Comparison of ENCODE assay signal across 9 mouse cellular contexts in the genomic region with DNA sequence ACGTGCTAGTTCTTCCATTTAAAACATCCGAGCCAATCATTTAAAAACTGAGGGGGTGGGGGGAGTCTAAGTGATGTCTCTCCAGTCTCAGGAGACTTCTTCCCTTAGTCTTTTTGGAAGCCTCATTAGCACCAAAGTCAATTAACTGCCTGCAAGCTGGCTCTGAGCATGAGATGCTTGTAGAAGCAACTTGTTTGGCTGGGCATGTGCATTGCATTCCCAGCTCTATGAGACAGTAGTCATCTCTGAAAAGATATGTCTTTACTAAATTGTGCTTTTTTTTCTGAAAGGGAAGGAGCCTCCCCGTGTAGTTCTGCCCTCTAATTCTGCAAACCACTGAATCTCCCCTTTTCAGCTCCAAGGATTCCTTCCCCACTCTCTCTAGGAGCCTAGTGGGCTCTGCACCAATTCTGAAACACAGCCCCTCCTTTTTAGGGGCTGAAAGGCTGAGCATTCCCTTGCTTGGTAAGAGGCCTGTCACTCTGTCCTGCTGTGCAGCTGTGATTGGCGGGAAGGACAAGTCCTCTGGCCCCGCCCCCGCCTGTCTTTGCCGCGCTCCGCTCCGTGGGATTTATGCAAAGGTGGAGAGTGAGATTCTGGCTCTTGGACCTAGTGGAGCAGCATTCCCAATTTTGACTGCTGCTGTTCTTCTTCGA. TPM values are rescaled to one million over a fixed set of nuclear protein-coding genes. Genes with fewer than 3 reads are reported as not detected.
DNase-seq lines count a peak whose midpoint lies in the region; ATAC-seq lines count a peak whose summit lies in the region.
"Had no signal": no experiment of that assay in that cellular context is flagged by ENCODE, and none has a peak within 500 bp of the region (broad histone marks: within the 10 kb centered on the region; RNA-seq: fewer than 3 reads in every experiment).

A gene (plus strand): TSS at position 591 of the 656 bp plus-strand sequence.

- H3K9me3 ChIP-seq in forebrain, embryonic 12.5 days: no peaks in the 10 kb centered on the region

- peaks cover 13% of the 10 kb centered on the region for H3K4me1 ChIP-seq in forebrain, embryonic 12.5 days

- H3K9ac ChIP-seq in forebrain, embryonic 12.5 days: 0 out of 2 replicates have a peak within 1 kb of the TSS, but pooled peaks have one; percentile 33

- H3K27ac ChIP-seq in forebrain, embryonic 12.5 days: no peak within 1 kb of the TSS

- H3K4me2 ChIP-seq in forebrain, embryonic 12.5 days: peak within 1 kb of the TSS; percentile 65

- peak; percentile 3 to 5 for DNase-seq in kidney, postnatal 4 days
- no peak for DNase-seq in kidney, adult 8-10 months
- DNase-seq in layer of hippocampus, postnatal 25 days (ENCODE audit: extremely low spot score in 1 of 2, low spot score in 1 of 2): peak; percentile 9 to 11
- peak; percentile 54 for DNase-seq in neural tube, embryonic 10.5 days (ENCODE audit: extremely low spot score, low spot score)
- no peak for DNase-seq in adrenal gland, postnatal 25 days
- DNase-seq in lung, postnatal 25 days (ENCODE audit: low spot score): no peak
- DNase-seq in thymus, postnatal 10 days (ENCODE audit: low spot score in 2 of 2): no peak

- ATAC-seq in forebrain, embryonic 12.5 days (ENCODE audit: low FRiP score): peak; percentile 98

- H3K4me3 ChIP-seq in forebrain, embryonic 12.5 days (replicated peaks): peak within 1 kb of the TSS; percentile 37

- H3K27me3 ChIP-seq in forebrain, embryonic 12.5 days: no peaks in the 10 kb centered on the region

- WGBS in forebrain, embryonic 12.5 days: 6% methylated on average over 11 of the region's 11 CpGs

- H3K36me3 ChIP-seq in forebrain, embryonic 12.5 days (replicated peaks): no peaks in the 10 kb centered on the region

RNA-seq across cellular contexts. Expression of the gene that starts here (rescaled TPM):
- polyA plus RNA-seq in forebrain, embryonic 12.5 days (2016; fragmentation: Nextera tagmentation; extraction: Ambion mirVana): 0.09 and 0.11 TPM in 2 replicates
- total RNA-seq in layer of hippocampus, postnatal 25 days (2021): 1 to 10 TPM; 1.4 to 1.9 TPM
- total RNA-seq in adrenal gland, postnatal 25 days (2021): not detected in 2 replicates
- polyA plus RNA-seq: lung, embryonic 16.5 days had no signal

Comparison
In these comparisons a context has a peak if more than half of its experiments do, and no peak if none do; other contexts are left out.
1. DNase-seq: peak in kidney, postnatal 4 days (2 of 2), layer of hippocampus, postnatal 25 days (2 of 2) and neural tube, embryonic 10.5 days (single experiment); none in kidney, adult 8-10 months (0 of 2), adrenal gland, postnatal 25 days (single experiment), lung, postnatal 25 days (single experiment) and thymus, postnatal 10 days (0 of 2).
2. Peak in ATAC-seq, H3K4me3 ChIP-seq, H3K9ac ChIP-seq and H3K4me2 ChIP-seq in forebrain, embryonic 12.5 days; RNA of the gene not detected or under 1 TPM.